Mouse (Mus musculus) brain, embryonic 14.5 days (tissue): ENCODE results near the gene Nxf1. TPM values are rescaled to one million over a fixed set of nuclear protein-coding genes. Genes with fewer than 3 reads are reported as not detected.

Experiments used
- DNase-seq: peaks from one replicate; pipeline ENCODE4 v3.0.0-alpha.2; 2011; ENCODE audit warnings: low read depth
- CTCF ChIP-seq: fragments of 200-500 bp; IDR thresholded peaks from 2 replicates; pipeline ENCODE4 v1.5.1; 2012; ENCODE audit warnings: inconsistent platforms, mild to moderate bottlenecking, moderate library complexity, borderline replicate concordance; ENCODE audit not compliant: insufficient read depth, insufficient read length; ENCODE audit errors: extremely low read depth
- POLR2A ChIP-seq: fragments of 200-500 bp; IDR thresholded peaks from 2 replicates; pipeline ENCODE4 v1.6.1; 2012; ENCODE audit warnings: mild to moderate bottlenecking, inconsistent platforms, borderline replicate concordance; ENCODE audit not compliant: poor library complexity, insufficient read depth, insufficient read length, severe bottlenecking; ENCODE audit errors: extremely low read depth
- polyA plus RNA-seq: library from polyadenylated mRNA; depleted of rRNA; stranded (reverse); fragments of >200 nt; gene quantifications from 2 replicates; pipeline ENCODE4 v1.2.3, GENCODE M21; 2012

Gene Nxf1
- polyA plus RNA-seq, 1 experiment, result 176 TPM

- peak; percentile 53 for DNase-seq
- no peak for TF ChIP-seq POLR2A
- no peak for TF ChIP-seq CTCF
Observed at GRCm38 (mm10) chr19:8788521-8788920, 31.6 kb downstream of the Nxf1 start.

GRCm38 (mm10) chr19:8789171-8789570, 32.3 kb downstream of the Nxf1 start:
- no peak for DNase-seq

GRCm38 (mm10) chr19:8790171-8790570, 33.3 kb downstream of the Nxf1 start:
- DNase-seq, result no peak
- TF ChIP-seq CTCF (no peak), POLR2A (no peak)

More at GRCm38 (mm10) chr19:8789171-8789570, 32.3 kb downstream of the Nxf1 start:
- TF ChIP-seq POLR2A, result no peak
- no peak for TF ChIP-seq CTCF

- DNase-seq, result peak; percentile 97
- peak; percentile 30; the same call in 1 of the 2 replicates for TF ChIP-seq POLR2A
- TF ChIP-seq CTCF, result no peak
Observed at GRCm38 (mm10) chr19:8798264-8798946, 41.5 kb downstream of the Nxf1 start, which contains the start of gene Polr2g. Gene Polr2g (minus strand): TSS chr19:8798577.

GRCm38 (mm10) chr19:8798947-8799315, 42.1 kb downstream of the Nxf1 start:
- DNase-seq, result no peak
- TF ChIP-seq CTCF, result no peak
- no peak for TF ChIP-seq POLR2A

- TF ChIP-seq POLR2A (peak; percentile 21; the same call in 1 of the 2 replicates), CTCF (no peak)
- DNase-seq, result peak; percentile 100
Observed at GRCm38 (mm10) chr19:8802130-8802821, 45.4 kb downstream of the Nxf1 start, which contains the start of gene Zbtb3. Gene Zbtb3 (plus strand): TSS chr19:8802555.

GRCm38 (mm10) chr19:8803204-8803780, 46.4 kb downstream of the Nxf1 start:
- TF ChIP-seq POLR2A, result no peak
- TF ChIP-seq CTCF, result no peak
- DNase-seq, result no peak

- TF ChIP-seq CTCF (no peak), POLR2A (no peak)
- DNase-seq, result no peak
Observed at GRCm38 (mm10) chr19:8803879-8804660, 47.2 kb downstream of the Nxf1 start.

GRCm38 (mm10) chr19:8806810-8807209, 49.9 kb downstream of the Nxf1 start:
- DNase-seq, result no peak
- TF ChIP-seq POLR2A, result no peak
- TF ChIP-seq CTCF, result no peak

GRCm38 (mm10) chr19:8815812-8816211, 58.9 kb downstream of the Nxf1 start:
- DNase-seq, result peak; percentile 33
- TF ChIP-seq CTCF (no peak), POLR2A (no peak)

- no peak for TF ChIP-seq POLR2A
- TF ChIP-seq CTCF, result no peak
Observed at GRCm38 (mm10) chr19:8817001-8817400, 60.1 kb downstream of the Nxf1 start.

More at GRCm38 (mm10) chr19:8817001-8817400, 60.1 kb downstream of the Nxf1 start:
- no peak for DNase-seq
